Comparison of ENCODE assay signal across 21 mouse cellular contexts in the genomic region with DNA sequence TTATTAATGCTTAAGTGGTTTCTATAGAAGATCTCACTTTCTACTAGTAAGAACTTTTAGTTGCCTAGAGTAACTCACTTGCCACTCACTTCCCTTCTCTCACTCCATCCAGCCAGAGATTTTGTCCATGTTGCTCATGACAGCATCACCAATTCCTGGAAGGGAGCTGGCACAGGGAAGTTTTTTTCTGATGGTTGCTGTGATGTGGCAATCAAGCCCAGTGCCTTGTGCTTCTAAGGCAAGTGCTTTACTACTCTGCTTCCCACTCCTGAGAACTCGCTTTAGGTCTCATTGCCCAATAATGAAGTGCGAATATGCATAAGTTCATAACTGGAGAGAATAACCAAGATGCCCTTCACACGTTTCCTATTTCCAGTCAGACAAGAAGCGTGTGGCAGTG. TPM values are rescaled to one million over a fixed set of nuclear protein-coding genes. Genes with fewer than 3 reads are reported as not detected.
DNase-seq lines count a peak whose midpoint lies in the region; ATAC-seq and TF ChIP-seq lines count a peak whose summit lies in the region.
"Had no signal": no experiment of that assay in that cellular context is flagged by ENCODE, and none has a peak within 500 bp of the region (broad histone marks: within the 10 kb centered on the region; RNA-seq: fewer than 3 reads in every experiment).

No protein-coding gene starts in this region.

- intact Hi-C loops in heart, postnatal 25 days (cut with DNase I), result no loop called here

- TF ChIP-seq EP300 in liver, postnatal 0 days (IDR thresholded peaks at IDR 0.05; ENCODE audit: low read depth), result no peak

- peak; percentile 83 for DNase-seq in heart, adult 11 months
- no peak for DNase-seq in heart, postnatal 25 days (ENCODE audit: low spot score)
- no peak for DNase-seq in liver, postnatal 0 days
- DNase-seq in liver, embryonic 11.5 days (ENCODE audit: low spot score), result no peak
- DNase-seq: adrenal gland, postnatal 10 days; adrenal gland, postnatal 25 days; cerebellum, adult 11 months; cerebellum, adult 18-20 months; cerebellum, adult 8-10 months; cerebellum, adult 9-11 months; cerebellum, postnatal 14 days; cerebellum, postnatal 36 days; embryo, embryonic 11 days had no signal

- no peak for TF ChIP-seq CTCF in liver, postnatal 0 days (IDR thresholded peaks at IDR 0.05; ENCODE audit: low read depth)

- H3K9ac ChIP-seq in liver, postnatal 0 days (replicated peaks), result no peak overlapping the region
- no peak overlapping the region for H3K9ac ChIP-seq in liver, embryonic 11.5 days (ENCODE audit: low read depth, low read length)
- H3K9ac ChIP-seq: embryonic facial prominence, embryonic 13.5 days; embryonic facial prominence, embryonic 15.5 days; forebrain, embryonic 12.5 days had no signal

- H3K4me1 ChIP-seq in liver, postnatal 0 days (ENCODE audit: insufficient read depth), result peaks cover 3% of the 10 kb centered on the region; the same call in 1 of the 2 replicates
- no peaks in the 10 kb centered on the region for H3K4me1 ChIP-seq in liver, embryonic 11.5 days (replicated peaks; ENCODE audit: control insufficient read depth, insufficient read depth, low read length)
- H3K4me1 ChIP-seq: embryonic facial prominence, embryonic 13.5 days; embryonic facial prominence, embryonic 15.5 days; forebrain, embryonic 10.5 days; forebrain, embryonic 12.5 days had no signal

- H3K9me3 ChIP-seq in liver, postnatal 0 days (ENCODE audit: low read length), result no peaks in the 10 kb centered on the region
- H3K9me3 ChIP-seq in liver, embryonic 11.5 days (ENCODE audit: control insufficient read depth, low read length), result no peaks in the 10 kb centered on the region
- H3K9me3 ChIP-seq: embryonic facial prominence, embryonic 13.5 days; embryonic facial prominence, embryonic 15.5 days; forebrain, embryonic 10.5 days; forebrain, embryonic 12.5 days had no signal

- no peaks in the 10 kb centered on the region for H3K36me3 ChIP-seq in liver, postnatal 0 days (replicated peaks; ENCODE audit: insufficient read depth, low read length)
- H3K36me3 ChIP-seq in liver, embryonic 11.5 days (ENCODE audit: control insufficient read depth, insufficient read depth, low read length), result no peaks in the 10 kb centered on the region
- H3K36me3 ChIP-seq: embryonic facial prominence, embryonic 13.5 days; embryonic facial prominence, embryonic 15.5 days; forebrain, embryonic 10.5 days; forebrain, embryonic 12.5 days had no signal

- 78% methylated on average over 4 of the region's 4 CpGs for WGBS in liver, postnatal 0 days (ENCODE audit: insufficient replicate concordance)
- WGBS in liver, embryonic 11.5 days, result 79% methylated on average over 4 of the region's 4 CpGs

- no peak overlapping the region for H3K4me3 ChIP-seq in liver, postnatal 0 days (ENCODE audit: low read depth, low read length)
- H3K4me3 ChIP-seq in liver, embryonic 11.5 days (ENCODE audit: low read depth, low read length), result no peak overlapping the region
- H3K4me3 ChIP-seq: embryonic facial prominence, embryonic 13.5 days; embryonic facial prominence, embryonic 15.5 days; erythroblast, embryonic 14.5 days; forebrain, embryonic 10.5 days; forebrain, embryonic 12.5 days had no signal

- ATAC-seq in liver, postnatal 0 days, result peak; percentile 52
- no peak for ATAC-seq in liver, embryonic 11.5 days (replicated peaks; ENCODE audit: low FRiP score)
- ATAC-seq: forebrain, embryonic 14.5 days; forebrain, embryonic 16.5 days had no signal

- no peak overlapping the region for H3K4me2 ChIP-seq in liver, postnatal 0 days (ENCODE audit: low read depth, low read length)
- no peak overlapping the region for H3K4me2 ChIP-seq in liver, embryonic 11.5 days
- H3K4me2 ChIP-seq: embryonic facial prominence, embryonic 13.5 days; embryonic facial prominence, embryonic 15.5 days; forebrain, embryonic 12.5 days had no signal

- H3K27me3 ChIP-seq in liver, postnatal 0 days (ENCODE audit: insufficient read depth, low read length), result no peaks in the 10 kb centered on the region
- H3K27me3 ChIP-seq in liver, embryonic 11.5 days (replicated peaks; ENCODE audit: control insufficient read depth, insufficient read depth, low read length), result no peaks in the 10 kb centered on the region
- H3K27me3 ChIP-seq: embryonic facial prominence, embryonic 13.5 days; embryonic facial prominence, embryonic 15.5 days; forebrain, embryonic 12.5 days had no signal

- H3K27ac ChIP-seq in liver, postnatal 0 days (ENCODE audit: low read depth), result no peak overlapping the region
- no peak overlapping the region for H3K27ac ChIP-seq in liver, embryonic 11.5 days (ENCODE audit: low read depth, low read length)
- H3K27ac ChIP-seq: embryonic facial prominence, embryonic 13.5 days; embryonic facial prominence, embryonic 15.5 days; forebrain, embryonic 10.5 days; forebrain, embryonic 12.5 days had no signal

RNA-seq across cellular contexts. Expression of a gene that starts 34.6 kb away (rescaled TPM):
- total RNA-seq in heart, postnatal 25 days (2021), result 1 to 10 TPM; 4.2 to 7.1 TPM
- 19.0 and 30.1 TPM in 2 replicates for polyA plus RNA-seq in liver, postnatal 0 days (2015; fragmentation: Nextera tagmentation; extraction: Ambion mirVana)
- polyA plus RNA-seq in liver, embryonic 11.5 days (2014; fragmentation: Nextera tagmentation; extraction: Ambion mirVana), result 0.43 and 0.91 TPM in 2 replicates
- total RNA-seq: MEL had no signal
- polyA plus RNA-seq: erythroblast, embryonic 14.5 days had no signal

RNA-seq across cellular contexts. Expression of a gene that starts 35.1 kb away (rescaled TPM):
- total RNA-seq in heart, postnatal 25 days (2021), result 10 to 100 TPM; 24.5 to 28.1 TPM
- polyA plus RNA-seq in liver, postnatal 0 days (2015; fragmentation: Nextera tagmentation; extraction: Ambion mirVana), result 39.7 and 41.1 TPM in 2 replicates
- 70.8 and 79.0 TPM in 2 replicates for polyA plus RNA-seq in liver, embryonic 11.5 days (2014; fragmentation: Nextera tagmentation; extraction: Ambion mirVana)

Comparison
In these comparisons a context has a peak if more than half of its experiments do, and no peak if none do; other contexts are left out.
1. RNA of a gene that starts 34.6 kb away (polyA plus RNA-seq): 19.0 to 30.1 TPM in liver, postnatal 0 days; 0.43 to 0.91 TPM in liver, embryonic 11.5 days; every median in the first group is over 10 times any median in the second.